Mouse (Mus musculus): ENCODE results near the gene Prss36. TPM values are rescaled to one million over a fixed set of nuclear protein-coding genes. Genes with fewer than 3 reads are reported as not detected.

Gene Prss36
- polyA plus RNA-seq, 1 experiment, result 5.5 TPM

DNA sequence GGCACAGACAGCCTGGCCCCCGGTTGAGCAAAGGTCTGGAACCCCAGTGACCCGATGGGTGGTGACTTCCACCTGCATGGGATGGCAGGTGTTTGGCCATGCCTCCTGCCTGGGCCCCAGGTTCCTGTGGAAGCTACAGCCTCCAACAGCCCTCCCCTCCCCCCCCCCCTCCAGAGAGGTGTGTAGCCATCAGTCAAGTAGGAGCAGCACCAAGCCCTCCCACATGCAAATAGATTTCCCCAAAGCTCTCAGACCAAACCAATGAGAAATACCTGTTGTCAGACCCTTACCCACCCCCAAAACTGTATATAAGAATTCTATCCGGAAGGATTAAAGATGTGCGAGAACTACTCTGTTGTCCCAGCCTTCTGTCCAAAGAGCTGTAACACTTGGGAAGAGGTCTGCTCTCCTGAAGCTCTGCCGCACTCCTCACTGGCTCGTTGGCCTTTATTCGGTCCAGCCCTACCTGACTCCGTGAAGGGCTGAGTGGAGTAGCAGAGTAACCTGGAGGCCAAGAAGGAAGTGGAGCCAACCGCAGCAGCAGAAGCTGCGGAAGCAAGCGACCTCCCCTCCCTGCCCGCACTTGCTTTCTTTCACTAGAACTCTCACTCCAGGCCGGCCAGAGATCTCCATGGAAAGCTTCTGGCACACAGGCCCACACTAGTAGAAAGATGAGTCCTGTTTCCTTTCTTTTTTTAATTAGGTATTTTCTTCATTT is 6.5 kb upstream of the Prss36 start:
- TF ChIP-seq GATA1 (IDR thresholded peaks at IDR 0.05; ENCODE audit: low read length), result no peak

DNA sequence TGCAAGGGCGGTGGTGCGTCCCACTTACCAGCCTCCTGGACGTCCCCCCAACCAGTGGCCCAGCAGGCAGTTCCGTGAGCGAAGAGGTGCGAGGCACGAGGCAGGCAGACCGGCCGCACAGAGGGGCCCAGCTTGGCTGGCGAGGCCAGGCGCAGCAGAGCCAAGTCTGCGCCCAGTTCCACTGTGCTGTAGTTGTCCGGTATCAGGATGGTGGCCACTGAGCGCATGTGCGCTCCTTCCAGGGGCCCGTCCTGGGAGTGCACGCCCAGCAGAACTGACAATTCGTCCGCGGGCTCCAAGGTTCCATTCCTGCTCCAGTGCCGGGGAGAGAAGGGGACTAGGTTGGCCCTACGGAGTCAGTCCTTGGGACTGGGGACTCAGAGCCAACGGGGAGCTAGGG is 1.9 kb downstream of the Prss36 start:
- TF ChIP-seq GATA1 (IDR thresholded peaks at IDR 0.05; ENCODE audit: low read length), result no peak

DNA sequence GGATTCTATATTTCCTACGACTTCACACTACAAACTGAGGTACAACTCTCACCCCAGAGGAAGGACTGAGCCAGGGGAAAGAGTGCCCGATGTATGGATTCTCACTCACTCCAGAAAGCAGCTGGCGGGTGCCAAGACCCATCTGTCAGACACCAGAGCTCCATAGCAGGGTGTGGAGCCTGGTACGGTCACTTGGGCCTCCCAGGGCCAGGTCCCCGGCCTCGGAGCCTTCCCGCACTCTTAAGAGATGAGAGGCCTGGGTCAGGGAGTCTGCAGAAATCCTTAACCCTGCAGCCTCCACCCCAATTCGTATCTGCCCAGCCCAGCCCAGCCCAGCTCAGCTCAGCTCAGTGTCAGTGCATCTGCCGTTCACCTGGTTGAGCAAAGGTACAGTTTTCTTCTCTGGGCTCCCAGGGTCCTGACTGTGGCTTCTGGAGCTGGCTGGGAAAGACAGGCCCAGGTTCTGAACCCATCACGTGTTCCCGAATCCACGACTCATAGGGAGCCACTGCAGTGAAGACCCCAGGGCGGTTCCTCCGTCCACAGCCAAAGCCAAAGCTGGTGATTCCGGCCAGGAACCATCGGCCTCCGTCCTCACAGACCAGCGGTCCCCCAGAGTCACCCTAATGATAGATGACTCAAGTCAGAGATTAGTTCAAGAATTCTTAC is 10.2 kb downstream of the Prss36 start:
- TF ChIP-seq GATA1 (IDR thresholded peaks at IDR 0.05; ENCODE audit: low read length), result no peak

DNA sequence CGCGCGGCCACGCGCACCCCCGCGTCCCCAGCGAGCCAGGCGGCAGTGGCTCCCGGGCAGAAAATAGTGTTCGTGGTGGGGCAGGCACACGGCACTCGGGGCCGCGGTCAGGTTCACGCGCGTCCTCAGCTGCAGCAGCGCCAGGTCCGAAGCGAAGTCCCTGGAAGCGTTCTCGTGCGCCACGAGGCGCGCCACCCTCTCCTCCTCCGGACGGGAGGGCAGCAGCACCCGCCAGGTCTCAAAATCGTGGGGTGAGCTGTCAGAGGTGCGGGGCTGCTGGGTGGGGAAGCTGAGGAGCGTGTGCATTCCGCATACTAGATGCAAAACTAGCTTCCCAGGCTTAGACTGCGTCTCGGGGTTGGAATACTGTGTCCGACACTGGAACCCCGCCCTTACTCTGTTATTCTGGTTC is 10.8 kb downstream of the Prss36 start:
- TF ChIP-seq GATA1 (IDR thresholded peaks at IDR 0.05; ENCODE audit: low read length), result no peak

DNA sequence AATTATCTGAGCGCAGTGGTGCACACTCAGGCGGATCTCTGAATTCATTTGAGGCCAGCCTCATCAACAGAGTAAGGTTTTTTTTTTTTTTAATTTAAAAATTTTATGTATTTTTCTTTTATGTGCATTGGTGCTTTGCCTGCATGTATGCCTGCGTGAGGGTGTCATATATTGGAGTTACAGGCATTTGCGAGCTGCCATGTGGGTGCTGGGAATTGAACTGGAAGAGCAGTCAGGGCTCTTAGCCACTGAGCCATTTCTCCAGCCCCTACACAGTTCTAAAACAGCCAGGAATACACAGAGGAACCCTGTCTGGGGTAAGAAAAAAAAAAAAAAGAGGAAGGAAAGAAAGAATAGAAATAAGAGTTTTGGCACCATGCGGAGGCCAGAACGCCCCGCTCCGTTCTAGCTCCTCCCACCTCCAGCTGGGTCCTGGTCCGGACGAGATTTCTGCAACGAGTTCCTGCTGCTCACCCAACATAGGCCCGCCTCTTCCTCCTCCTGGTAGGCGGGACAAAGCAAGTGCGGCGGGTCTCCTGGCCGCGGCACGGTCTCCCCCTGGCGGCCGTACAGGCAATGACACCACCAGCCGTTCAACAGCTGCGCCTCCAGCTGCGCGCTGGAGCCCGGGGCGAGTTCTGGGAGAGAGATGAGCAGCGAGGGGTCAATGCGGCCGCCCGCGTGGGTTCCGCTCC is 11.3 kb downstream of the Prss36 start:
- TF ChIP-seq GATA1 (IDR thresholded peaks at IDR 0.05; ENCODE audit: low read length), result no peak

DNA sequence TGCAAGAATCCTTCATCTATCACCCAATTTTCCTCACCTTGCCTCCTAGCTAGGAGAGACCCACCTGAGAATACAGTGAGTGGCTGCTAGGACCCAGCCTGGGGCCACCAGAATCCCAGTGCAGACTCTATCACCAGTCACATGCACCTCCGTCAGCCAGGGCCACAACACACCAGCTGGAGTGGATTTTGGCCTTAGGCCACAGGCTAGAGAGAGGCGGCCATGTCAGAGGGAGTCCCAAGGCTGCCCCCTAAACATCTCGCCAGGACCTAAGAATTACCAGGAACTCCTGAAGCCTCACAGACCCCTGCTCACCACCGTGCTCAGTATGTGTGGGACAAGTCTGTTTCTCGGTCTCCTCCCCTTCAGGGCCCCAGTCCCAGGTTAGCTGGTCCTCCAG is 12.4 kb downstream of the Prss36 start:
- no peak for TF ChIP-seq GATA1 (IDR thresholded peaks at IDR 0.05; ENCODE audit: low read length)

DNA sequence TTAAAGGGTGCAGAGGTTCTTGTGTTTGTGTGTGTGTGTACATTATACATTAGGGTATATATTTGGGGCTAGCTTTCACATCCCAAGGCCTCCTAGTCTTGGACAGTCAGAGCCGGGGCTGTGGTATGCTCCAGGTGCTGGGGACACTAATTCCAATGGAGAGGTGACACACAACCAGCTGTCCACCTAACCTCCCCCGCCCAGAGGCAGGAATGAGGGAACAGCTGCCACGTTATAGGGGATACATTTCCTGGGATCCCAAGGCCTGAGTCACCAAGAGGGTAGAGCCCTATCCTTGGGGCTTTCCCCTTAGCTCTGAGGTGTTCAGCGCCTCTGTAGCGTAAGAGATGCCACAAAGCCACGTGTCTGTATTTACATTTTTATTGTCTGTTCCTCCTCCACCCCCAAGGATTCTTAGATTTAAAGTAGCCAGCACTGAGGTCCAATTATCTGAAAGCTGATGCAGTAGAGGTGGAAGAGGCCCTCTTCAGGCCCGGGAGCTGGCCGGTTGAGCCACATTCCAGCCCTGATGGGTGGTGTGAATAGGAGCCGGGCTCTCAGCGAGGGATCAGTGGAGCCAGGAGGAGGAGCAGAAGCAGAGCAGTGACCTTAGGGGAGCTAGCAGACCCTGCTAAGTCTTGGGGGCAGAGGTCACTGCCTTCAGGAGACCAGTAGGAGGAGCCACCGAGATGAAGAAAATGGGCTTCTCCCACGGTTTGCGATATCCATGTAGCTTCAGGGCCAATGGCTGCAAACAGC is 14.1 kb downstream of the Prss36 start:
- no peak for TF ChIP-seq GATA1 (IDR thresholded peaks at IDR 0.05; ENCODE audit: low read length)

DNA sequence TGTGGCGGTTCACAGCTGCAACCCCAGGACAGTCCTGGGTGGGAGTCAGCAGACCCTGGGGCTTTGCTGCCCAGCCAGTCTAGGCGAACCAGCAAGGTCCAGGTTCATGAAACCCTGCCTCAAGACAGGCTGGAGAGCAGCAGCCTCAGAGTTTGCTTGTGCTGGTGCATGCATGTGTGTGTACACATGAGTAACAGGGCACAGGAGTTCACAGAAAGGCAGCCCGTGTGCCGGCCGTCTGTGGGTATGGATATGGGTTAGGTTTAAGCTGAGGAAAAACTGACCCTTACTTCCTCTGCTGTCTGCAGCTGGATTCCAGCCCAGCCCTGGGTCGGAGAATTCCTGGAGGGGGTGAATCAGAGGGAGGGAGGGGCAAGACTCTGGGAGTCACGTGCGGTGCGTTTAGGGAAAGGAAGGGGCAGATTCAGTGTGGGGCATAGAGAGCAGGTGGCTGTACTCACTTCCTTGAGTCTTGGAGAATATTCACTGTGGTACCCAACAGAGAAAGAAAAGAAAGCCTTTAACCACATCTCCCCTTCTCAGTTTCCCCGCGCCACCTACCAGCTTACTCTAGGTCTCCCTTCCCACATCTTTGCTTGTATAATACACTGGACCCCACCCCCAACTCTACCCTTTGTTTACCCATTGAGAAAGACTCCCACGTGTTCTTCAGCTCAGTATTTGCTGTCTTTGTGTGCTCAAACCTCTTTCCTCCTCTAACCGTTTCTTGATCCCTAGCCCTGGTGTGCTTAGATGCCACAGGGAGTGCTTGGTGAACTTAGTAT is 15.0 kb downstream of the Prss36 start:
- TF ChIP-seq GATA1 (IDR thresholded peaks at IDR 0.05; ENCODE audit: low read length), result no peak

DNA sequence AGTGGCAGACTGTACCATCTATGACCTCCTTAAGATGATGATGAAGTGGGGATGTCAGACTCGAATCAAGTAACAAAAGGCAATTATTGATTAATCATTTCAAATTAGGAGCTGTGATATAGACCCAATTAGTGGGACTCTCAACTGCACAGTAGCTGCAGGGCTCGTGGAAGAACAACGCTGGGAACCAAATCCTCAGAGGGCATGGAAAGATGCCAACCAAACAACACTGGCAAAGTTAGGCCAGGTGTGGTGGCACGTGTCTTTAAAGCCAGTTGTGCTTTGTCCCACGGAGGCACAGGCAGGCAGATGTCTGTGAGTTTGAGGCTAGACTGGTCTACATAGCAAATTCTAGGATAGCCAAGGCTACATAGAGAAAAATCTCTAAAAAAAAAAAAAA is 15.9 kb downstream of the Prss36 start:
- no peak for TF ChIP-seq GATA1 (IDR thresholded peaks at IDR 0.05; ENCODE audit: low read length)

DNA sequence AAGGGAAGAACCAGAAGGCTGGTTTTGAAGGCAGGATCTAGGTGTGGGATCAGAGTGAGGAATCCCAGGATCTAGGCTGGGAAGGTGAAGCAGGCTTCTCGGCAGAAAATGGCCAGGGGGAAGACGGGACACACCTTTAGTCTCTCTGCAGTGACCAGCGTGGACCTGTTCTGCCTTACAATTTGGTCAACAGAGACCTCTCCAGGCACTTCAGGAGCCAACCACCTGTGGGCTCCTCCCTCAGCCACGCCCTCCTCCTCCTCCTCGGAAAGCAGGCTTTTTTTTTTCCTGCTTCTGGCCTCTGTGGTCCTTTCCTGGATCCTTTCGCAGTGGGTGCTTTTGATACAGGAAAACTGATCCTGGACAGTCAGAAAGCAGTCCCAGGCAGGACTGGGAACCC is 16.6 kb downstream of the Prss36 start, which contains the start of gene Prss8:
TSS of gene Prss8 (minus strand) at position 182 of the 400 bp plus-strand sequence.
- no peak for TF ChIP-seq GATA1 (IDR thresholded peaks at IDR 0.05; ENCODE audit: low read length)

DNA sequence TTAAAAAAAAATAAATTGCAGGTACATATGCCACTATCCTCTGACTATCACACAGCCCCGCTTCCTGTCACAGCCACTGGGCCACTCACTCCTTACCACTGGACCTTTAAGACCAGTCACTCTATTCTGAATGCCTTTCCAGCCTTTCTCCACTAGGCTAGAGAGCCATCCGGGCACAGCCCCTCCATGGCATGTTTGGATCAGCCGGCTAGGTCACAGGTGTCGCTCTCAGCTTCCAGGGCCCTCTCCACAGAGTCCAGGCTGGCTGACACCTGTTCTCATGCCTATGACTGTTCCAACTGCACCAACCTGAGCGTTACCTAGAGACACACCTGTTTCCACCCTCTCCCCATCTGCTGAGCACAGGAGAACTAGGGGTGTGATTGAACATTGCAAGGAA is 17.9 kb downstream of the Prss36 start:
- TF ChIP-seq GATA1 (IDR thresholded peaks at IDR 0.05; ENCODE audit: low read length), result no peak

DNA sequence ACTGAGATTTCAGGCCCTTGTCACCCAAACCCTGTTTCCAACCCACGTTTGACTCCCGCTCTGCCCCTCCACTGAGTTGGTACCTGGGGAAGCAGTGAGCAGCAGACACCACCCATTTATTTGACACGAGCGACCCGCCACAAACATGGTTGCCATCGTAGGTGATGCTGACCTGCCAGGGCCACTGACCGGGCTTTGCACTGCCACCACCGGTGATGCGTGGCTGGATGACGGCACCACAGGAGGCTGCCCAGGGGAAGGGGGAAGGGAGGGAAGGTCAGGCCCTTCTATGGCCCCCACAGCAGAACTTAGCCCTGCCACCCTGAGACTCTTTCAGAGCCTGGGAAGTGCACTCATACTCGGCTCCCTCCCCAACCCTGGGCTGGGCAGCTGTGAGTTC is 18.8 kb downstream of the Prss36 start:
- TF ChIP-seq GATA1 (IDR thresholded peaks at IDR 0.05; ENCODE audit: low read length), result no peak

DNA sequence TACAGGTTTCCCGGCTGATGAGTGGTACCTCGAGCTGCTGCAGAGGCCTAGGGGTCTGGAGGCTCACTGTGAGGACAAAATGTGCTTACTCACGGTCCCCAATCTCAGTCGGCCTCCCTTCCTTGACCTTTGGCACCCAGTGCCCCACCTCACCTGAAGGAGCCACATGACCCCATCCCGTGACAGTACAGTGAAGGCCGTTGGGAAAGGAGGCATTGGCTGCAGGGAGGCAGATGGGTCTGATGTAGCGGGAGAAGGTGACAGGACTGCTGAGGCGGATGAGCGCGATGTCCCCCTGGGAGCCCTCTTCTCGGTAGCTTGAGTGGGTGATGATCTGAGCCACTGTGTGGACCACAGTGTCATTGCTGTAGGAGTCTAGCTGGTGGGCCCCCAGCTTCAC is 19.7 kb downstream of the Prss36 start:
- TF ChIP-seq GATA1 (IDR thresholded peaks at IDR 0.05; ENCODE audit: low read length), result no peak

DNA sequence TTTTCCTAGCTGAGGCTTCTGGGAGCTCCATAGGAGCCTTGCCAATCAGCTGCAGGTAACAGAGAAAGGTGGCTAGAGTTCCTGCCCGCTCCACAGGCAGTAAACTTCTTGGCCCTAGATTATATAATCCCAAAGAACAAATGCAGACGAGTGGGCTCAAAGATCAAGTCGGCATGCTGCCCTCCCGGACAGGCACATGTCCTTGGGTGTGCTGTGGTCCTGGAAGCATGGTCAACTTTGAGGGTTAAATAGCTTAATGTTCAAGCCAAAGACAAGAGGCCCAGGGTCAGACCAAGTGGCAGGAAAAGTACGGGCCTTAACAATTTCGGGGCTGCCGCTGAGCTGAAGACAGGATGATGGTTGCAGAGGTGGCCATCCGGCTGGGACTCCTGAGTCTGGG is 20.5 kb downstream of the Prss36 start:
- no peak for TF ChIP-seq GATA1 (IDR thresholded peaks at IDR 0.05; ENCODE audit: low read length)

DNA sequence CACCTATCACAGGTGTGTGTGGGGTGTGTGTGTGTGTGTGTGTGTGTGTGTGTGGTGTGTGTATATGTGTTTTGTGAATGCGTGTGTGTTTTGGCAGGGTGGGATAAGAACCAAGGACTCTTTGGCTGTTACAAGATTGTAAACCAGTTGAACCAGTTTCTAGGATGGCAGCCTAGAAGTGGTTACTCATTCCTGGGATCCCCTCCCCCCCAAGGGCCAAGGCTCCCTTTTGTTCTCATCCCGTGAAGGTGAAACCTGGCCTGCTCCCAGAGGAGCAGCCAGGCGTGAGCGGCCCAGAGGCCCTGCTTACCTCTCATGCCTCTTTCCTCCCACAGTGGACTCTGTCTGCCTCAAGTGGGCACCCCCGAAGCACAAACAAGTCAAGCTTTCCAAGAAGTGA is 21.3 kb downstream of the Prss36 start:
- TF ChIP-seq GATA1 (IDR thresholded peaks at IDR 0.05; ENCODE audit: low read length), result no peak

Data from G1E-ER4 (cell line).